ENCODE assay signal across 23 mouse cellular contexts in the genomic region with DNA sequence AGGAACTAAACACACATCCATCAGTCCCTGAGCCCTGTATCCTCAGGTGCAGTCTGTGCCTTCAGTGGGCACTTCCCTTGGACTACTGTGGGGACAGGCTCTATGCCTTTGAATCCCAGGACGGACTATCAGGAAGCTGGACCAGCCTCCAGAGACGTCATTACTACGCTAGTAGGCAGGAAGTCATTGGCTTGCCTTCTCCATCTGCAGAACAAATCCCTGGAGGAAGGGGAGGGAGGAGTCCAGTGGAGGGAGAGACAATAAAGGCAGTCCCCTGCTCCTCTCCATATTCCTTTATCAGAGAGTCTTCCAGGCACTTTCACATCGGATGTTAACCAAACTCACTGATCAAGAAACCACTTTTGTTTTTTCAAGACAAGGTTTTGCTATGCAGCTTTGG. TPM values are rescaled to one million over a fixed set of nuclear protein-coding genes. Genes with fewer than 3 reads are reported as not detected.
DNase-seq lines count a peak whose midpoint lies in the region; ATAC-seq and TF ChIP-seq lines count a peak whose summit lies in the region.
"Had no signal": no experiment of that assay in that cellular context is flagged by ENCODE, and none has a peak within 500 bp of the region (broad histone marks: within the 10 kb centered on the region; RNA-seq: fewer than 3 reads in every experiment).

No protein-coding gene starts in this region.

- H3K27ac ChIP-seq in embryonic facial prominence, embryonic 14.5 days (replicated peaks; ENCODE audit: low read depth, low read length) = no peak overlapping the region
- no peak overlapping the region for H3K27ac ChIP-seq in embryonic facial prominence, embryonic 10.5 days (replicated peaks)
- H3K27ac ChIP-seq in lung, postnatal 0 days (ENCODE audit: low read length) = no peak overlapping the region
- H3K27ac ChIP-seq: heart, adult 2 months; hindbrain, embryonic 13.5 days; liver, embryonic 12.5 days; macrophage; midbrain, embryonic 13.5 days; neural tube, embryonic 13.5 days had no signal

- no peak for TF ChIP-seq CTCF in lung, postnatal 0 days (IDR thresholded peaks at IDR 0.05)

- no peaks in the 10 kb centered on the region for H3K4me1 ChIP-seq in embryonic facial prominence, embryonic 14.5 days (ENCODE audit: control insufficient read depth, insufficient read depth, low read length)
- peaks cover 13% of the 10 kb centered on the region for H3K4me1 ChIP-seq in embryonic facial prominence, embryonic 10.5 days
- H3K4me1 ChIP-seq in lung, postnatal 0 days (ENCODE audit: insufficient read depth, low read depth, low read length) = peaks cover 6% of the 10 kb centered on the region
- H3K4me1 ChIP-seq: midbrain, embryonic 13.5 days; neural tube, embryonic 13.5 days had no signal

- H3K4me3 ChIP-seq in embryonic facial prominence, embryonic 14.5 days (ENCODE audit: low read depth, low read length) = no peak overlapping the region
- H3K4me3 ChIP-seq in embryonic facial prominence, embryonic 10.5 days = no peak overlapping the region
- no peak overlapping the region for H3K4me3 ChIP-seq in lung, postnatal 0 days (ENCODE audit: low read depth, low read length)
- H3K4me3 ChIP-seq: heart, adult 2 months; hindbrain, embryonic 13.5 days; liver, embryonic 12.5 days; midbrain, embryonic 13.5 days; neural tube, embryonic 13.5 days had no signal

- no peaks in the 10 kb centered on the region for H3K9me3 ChIP-seq in embryonic facial prominence, embryonic 14.5 days (ENCODE audit: control insufficient read depth, low read length)
- no peaks in the 10 kb centered on the region for H3K9me3 ChIP-seq in embryonic facial prominence, embryonic 10.5 days
- H3K9me3 ChIP-seq in lung, postnatal 0 days (ENCODE audit: low read length) = no peaks in the 10 kb centered on the region
- H3K9me3 ChIP-seq: hindbrain, embryonic 13.5 days; liver, embryonic 12.5 days; midbrain, embryonic 13.5 days; neural tube, embryonic 13.5 days had no signal

- no peaks in the 10 kb centered on the region for H3K36me3 ChIP-seq in embryonic facial prominence, embryonic 14.5 days (ENCODE audit: control insufficient read depth, insufficient read depth, low read length)
- H3K36me3 ChIP-seq in embryonic facial prominence, embryonic 10.5 days (replicated peaks) = no peaks in the 10 kb centered on the region
- H3K36me3 ChIP-seq in lung, postnatal 0 days (ENCODE audit: insufficient read depth, low read length) = no peaks in the 10 kb centered on the region
- H3K36me3 ChIP-seq: hindbrain, embryonic 13.5 days; liver, embryonic 12.5 days; midbrain, embryonic 13.5 days; neural tube, embryonic 13.5 days had no signal

- no peak for ATAC-seq in embryonic facial prominence, embryonic 14.5 days (ENCODE audit: low read depth)
- no peak for ATAC-seq in lung, postnatal 0 days
- ATAC-seq: CD4-positive, CD25-positive, alpha-beta regulatory T cell, adult 4 months; forebrain, embryonic 14.5 days; intestine, embryonic 16.5 days; liver, embryonic 12.5 days; liver, postnatal 0 days; midbrain, embryonic 13.5 days had no signal

- no peaks in the 10 kb centered on the region for H3K27me3 ChIP-seq in embryonic facial prominence, embryonic 14.5 days (replicated peaks; ENCODE audit: control insufficient read depth, insufficient read depth, low read length)
- no peaks in the 10 kb centered on the region for H3K27me3 ChIP-seq in embryonic facial prominence, embryonic 10.5 days (replicated peaks; ENCODE audit: low read depth, poor library complexity, severe bottlenecking)
- H3K27me3 ChIP-seq in lung, postnatal 0 days (replicated peaks; ENCODE audit: insufficient read depth, low read length) = no peaks in the 10 kb centered on the region
- H3K27me3 ChIP-seq: hindbrain, embryonic 13.5 days; midbrain, embryonic 13.5 days; neural tube, embryonic 13.5 days had no signal

- WGBS in embryonic facial prominence, embryonic 14.5 days = 38% methylated on average over 4 of the region's 4 CpGs
- 61% methylated on average over 4 of the region's 4 CpGs for WGBS in embryonic facial prominence, embryonic 10.5 days
- WGBS in lung, postnatal 0 days = 42% methylated on average over 4 of the region's 4 CpGs

- H3K4me2 ChIP-seq in embryonic facial prominence, embryonic 14.5 days (ENCODE audit: low read depth, low read length) = no peak overlapping the region
- H3K4me2 ChIP-seq in lung, postnatal 0 days (replicated peaks; ENCODE audit: low read depth, low read length) = no peak overlapping the region
- H3K4me2 ChIP-seq: hindbrain, embryonic 13.5 days; liver, embryonic 12.5 days; midbrain, embryonic 13.5 days; neural tube, embryonic 13.5 days had no signal

- intact Hi-C loops in heart, postnatal 10 days (cut with DNase I) = no loop called here

- no peak overlapping the region for H3K9ac ChIP-seq in embryonic facial prominence, embryonic 14.5 days (ENCODE audit: low read depth, low read length)
- H3K9ac ChIP-seq in lung, postnatal 0 days (replicated peaks; ENCODE audit: low read depth) = no peak overlapping the region
- H3K9ac ChIP-seq: hindbrain, embryonic 13.5 days; liver, embryonic 12.5 days; liver, postnatal 0 days; midbrain, embryonic 13.5 days; neural tube, embryonic 13.5 days had no signal

- peak; percentile 22 for DNase-seq in embryonic facial prominence, embryonic 14.5 days (ENCODE audit: low spot score)
- no peak for DNase-seq in embryonic facial prominence, embryonic 10.5 days (ENCODE audit: low spot score)
- peak; percentile 35 to 41 for DNase-seq in heart, postnatal 10 days
- no peak for DNase-seq in heart, adult 8-10 months (ENCODE audit: low spot score)
- peak; percentile 40 for DNase-seq in lung, postnatal 10 days
- no peak for DNase-seq in lung, postnatal 0 days (ENCODE audit: low spot score)
- DNase-seq in ovary, adult 18-20 months (ENCODE audit: low spot score) = no peak
- DNase-seq: cerebellum, adult 8-10 months; gastrocnemius, postnatal 25 days; layer of hippocampus, postnatal 36 days; left cerebral cortex, postnatal 4 days; liver, postnatal 0 days; thymus, adult 2 months; thymus, postnatal 4 days had no signal

- TF ChIP-seq EP300 in lung, postnatal 0 days (IDR thresholded peaks at IDR 0.05) = no peak

RNA-seq across cellular contexts. Expression of a gene that starts 38.5 kb away (rescaled TPM):
- 123 and 130 TPM in 2 replicates for polyA plus RNA-seq in embryonic facial prominence, embryonic 14.5 days (2014; fragmentation: Nextera tagmentation; extraction: Ambion mirVana)
- polyA plus RNA-seq in embryonic facial prominence, embryonic 10.5 days (2016; fragmentation: Nextera tagmentation; extraction: Ambion mirVana) = 135 and 141 TPM in 2 replicates
- 10 to 100 TPM; 71.1 to 76.2 TPM for total RNA-seq in heart, postnatal 10 days (2021)
- 100 to 1,000 TPM in 1 of 4 experiments, 10 to 100 TPM in 3; 89.1 to 116 (median 94.9) TPM for total RNA-seq in heart, adult 8-10 months (2022)
- polyA plus RNA-seq in lung, postnatal 0 days (2015; fragmentation: Nextera tagmentation; extraction: Ambion mirVana) = 103 and 105 TPM in 2 replicates

RNA-seq across cellular contexts. Expression of a gene that starts 38.6 kb away (rescaled TPM):
- 63.8 and 65.7 TPM in 2 replicates for polyA plus RNA-seq in embryonic facial prominence, embryonic 14.5 days (2014; fragmentation: Nextera tagmentation; extraction: Ambion mirVana)
- polyA plus RNA-seq in embryonic facial prominence, embryonic 10.5 days (2016; fragmentation: Nextera tagmentation; extraction: Ambion mirVana) = 62.8 and 64.4 TPM in 2 replicates
- 10 to 100 TPM; 38.8 to 41.4 TPM for total RNA-seq in heart, postnatal 10 days (2021)
- total RNA-seq in heart, adult 8-10 months (2022) = 10 to 100 TPM; 26.1 to 29.6 (median 26.9) TPM
- polyA plus RNA-seq in lung, postnatal 0 days (2015; fragmentation: Nextera tagmentation; extraction: Ambion mirVana) = 523 and 558 TPM in 2 replicates

Comparison
In these comparisons a context has a peak if more than half of its experiments do, and no peak if none do; other contexts are left out.
1. DNase-seq: peak in embryonic facial prominence, embryonic 14.5 days (single experiment), heart, postnatal 10 days (2 of 2) and lung, postnatal 10 days (single experiment); none in embryonic facial prominence, embryonic 10.5 days (single experiment), heart, adult 8-10 months (single experiment), lung, postnatal 0 days (single experiment) and ovary, adult 18-20 months (single experiment).